Mouse (Mus musculus): ENCODE results near the gene Cntn3.

GRCm38 (mm10) chr6:102563431-102563830 is 9.5 kb downstream of the Cntn3 start:
- no peak for TF ChIP-seq POLR2A (IDR thresholded peaks at IDR 0.05; ENCODE audit: low read depth, low read length)
- no peak for TF ChIP-seq CTCF (IDR thresholded peaks at IDR 0.05; ENCODE audit: extremely low read depth, insufficient read length, insufficient replicate concordance, low read depth, low read length)
